In genomic region chr2:180228060-180228458, GRCm38 (mm10) we compare ENCODE assay signal across 7 mouse cellular contexts. TPM values are rescaled to one million over a fixed set of nuclear protein-coding genes. Genes with fewer than 3 reads are reported as not detected.
A peak's percentile ranks its signal among the peaks of the same experiment; 100 is the strongest.
DNase-seq lines count a peak whose midpoint lies in the region; ATAC-seq lines count a peak whose summit lies in the region.

No protein-coding gene starts in this region.

- H3K36me3 ChIP-seq in heart, embryonic 15.5 days = no peaks in the 10 kb centered on the region
- H3K36me3 ChIP-seq in midbrain, embryonic 10.5 days = no peaks in the 10 kb centered on the region
- H3K36me3 ChIP-seq in midbrain, embryonic 15.5 days (replicated peaks) = no peaks in the 10 kb centered on the region
- H3K36me3 ChIP-seq in intestine, embryonic 14.5 days (ENCODE audit: control insufficient read depth, insufficient read depth, low read length) = no peaks in the 10 kb centered on the region
- no peaks in the 10 kb centered on the region for H3K36me3 ChIP-seq in stomach, embryonic 15.5 days

- no peak for DNase-seq in heart, adult 18-20 months
- no peak for DNase-seq in midbrain, embryonic 10.5 days (ENCODE audit: low spot score)
- DNase-seq in intestine, embryonic 14.5 days (ENCODE audit: low spot score) = no peak
- DNase-seq in cerebellum, postnatal 25 days = no peak

- no peaks in the 10 kb centered on the region for H3K9me3 ChIP-seq in heart, embryonic 15.5 days (replicated peaks)
- H3K9me3 ChIP-seq in midbrain, embryonic 10.5 days (replicated peaks) = no peaks in the 10 kb centered on the region
- no peaks in the 10 kb centered on the region for H3K9me3 ChIP-seq in midbrain, embryonic 15.5 days
- no peaks in the 10 kb centered on the region for H3K9me3 ChIP-seq in intestine, embryonic 14.5 days (ENCODE audit: control insufficient read depth, low read length)
- no peaks in the 10 kb centered on the region for H3K9me3 ChIP-seq in stomach, embryonic 15.5 days

- peaks cover 74% of the 10 kb centered on the region for H3K4me1 ChIP-seq in heart, embryonic 15.5 days (replicated peaks)
- peaks cover 50% of the 10 kb centered on the region for H3K4me1 ChIP-seq in midbrain, embryonic 10.5 days
- H3K4me1 ChIP-seq in midbrain, embryonic 15.5 days = peaks cover 25% of the 10 kb centered on the region
- H3K4me1 ChIP-seq in intestine, embryonic 14.5 days (replicated peaks; ENCODE audit: control insufficient read depth, insufficient read depth, low read length) = peaks cover 37% of the 10 kb centered on the region
- peaks cover 46% of the 10 kb centered on the region for H3K4me1 ChIP-seq in stomach, embryonic 15.5 days

- peak overlapping the region; percentile 55 for H3K4me2 ChIP-seq in heart, embryonic 15.5 days
- H3K4me2 ChIP-seq in midbrain, embryonic 15.5 days = no peak overlapping the region
- H3K4me2 ChIP-seq in intestine, embryonic 14.5 days (ENCODE audit: low read length) = peak overlapping the region; percentile 46
- H3K4me2 ChIP-seq in stomach, embryonic 15.5 days = peak overlapping the region; percentile 52

- H3K4me3 ChIP-seq in heart, embryonic 15.5 days = no peak overlapping the region
- peak overlapping the region; percentile 39 for H3K4me3 ChIP-seq in midbrain, embryonic 10.5 days
- no peak overlapping the region for H3K4me3 ChIP-seq in midbrain, embryonic 15.5 days
- H3K4me3 ChIP-seq in intestine, embryonic 14.5 days (ENCODE audit: low read depth, low read length) = no peak overlapping the region
- no peak overlapping the region for H3K4me3 ChIP-seq in stomach, embryonic 15.5 days (replicated peaks)

- ATAC-seq in heart, embryonic 15.5 days (replicated peaks; ENCODE audit: insufficient number of reproducible peaks, insufficient read depth, low FRiP score, low read depth) = no peak
- ATAC-seq in midbrain, embryonic 15.5 days (replicated peaks) = no peak
- ATAC-seq in intestine, embryonic 14.5 days (replicated peaks; ENCODE audit: low FRiP score, low TSS enrichment, low read depth) = no peak
- no peak for ATAC-seq in stomach, embryonic 15.5 days (ENCODE audit: insufficient read depth, low FRiP score, low read depth)

- 48% methylated on average over 6 of the region's 6 CpGs for WGBS in heart, embryonic 15.5 days
- 41% methylated on average over 6 of the region's 6 CpGs for WGBS in midbrain, embryonic 10.5 days
- WGBS in midbrain, embryonic 15.5 days = 57% methylated on average over 6 of the region's 6 CpGs
- 48% methylated on average over 6 of the region's 6 CpGs for WGBS in intestine, embryonic 14.5 days
- 46% methylated on average over 6 of the region's 6 CpGs for WGBS in stomach, embryonic 15.5 days

- no peak overlapping the region for H3K9ac ChIP-seq in heart, embryonic 15.5 days
- H3K9ac ChIP-seq in midbrain, embryonic 15.5 days = no peak overlapping the region
- H3K9ac ChIP-seq in intestine, embryonic 14.5 days (ENCODE audit: low read length) = no peak overlapping the region
- no peak overlapping the region; the same call in 1 of the 2 replicates for H3K9ac ChIP-seq in stomach, embryonic 15.5 days

- H3K27ac ChIP-seq in heart, embryonic 15.5 days = peak overlapping the region; percentile 71
- H3K27ac ChIP-seq in midbrain, embryonic 10.5 days (replicated peaks) = peak overlapping the region; percentile 78
- H3K27ac ChIP-seq in midbrain, embryonic 15.5 days = no peak overlapping the region
- H3K27ac ChIP-seq in intestine, embryonic 14.5 days (ENCODE audit: low read depth) = no peak overlapping the region
- H3K27ac ChIP-seq in stomach, embryonic 15.5 days = peak overlapping the region; percentile 53; the same call in 1 of the 2 replicates

- peaks cover 12% of the 10 kb centered on the region for H3K27me3 ChIP-seq in heart, embryonic 15.5 days
- peaks cover 59% of the 10 kb centered on the region for H3K27me3 ChIP-seq in midbrain, embryonic 10.5 days (ENCODE audit: low read depth, poor library complexity, severe bottlenecking)
- peaks cover 37% of the 10 kb centered on the region for H3K27me3 ChIP-seq in midbrain, embryonic 15.5 days (replicated peaks)
- H3K27me3 ChIP-seq in intestine, embryonic 14.5 days (replicated peaks; ENCODE audit: control insufficient read depth, insufficient read depth, low read length) = 0 out of 2 replicates have a peak, but pooled peaks cover 3% of the 10 kb centered on the region
- peaks cover 8% of the 10 kb centered on the region; the same call in 1 of the 2 replicates for H3K27me3 ChIP-seq in stomach, embryonic 15.5 days (replicated peaks)

RNA-seq across cellular contexts. Expression of gene Lama5, which starts 2.4 kb away (rescaled TPM):
- 21.9 and 29.1 TPM in 2 replicates for polyA plus RNA-seq in heart, embryonic 15.5 days (2015; fragmentation: Nextera tagmentation; extraction: Ambion mirVana)
- 10 to 100 TPM; 72.2 to 78.5 TPM for total RNA-seq in heart, adult 18-20 months (2021)
- 5.3 and 6.4 TPM in 2 replicates for polyA plus RNA-seq in midbrain, embryonic 10.5 days (2016; fragmentation: Nextera tagmentation; extraction: Ambion mirVana)
- polyA plus RNA-seq in midbrain, embryonic 15.5 days (2015; fragmentation: Nextera tagmentation; extraction: Ambion mirVana) = 1.6 and 1.7 TPM in 2 replicates
- polyA plus RNA-seq in intestine, embryonic 14.5 days (2014; fragmentation: Nextera tagmentation; extraction: Ambion mirVana) = 63.7 and 65.1 TPM in 2 replicates
- 45.6 and 47.5 TPM in 2 replicates for polyA plus RNA-seq in stomach, embryonic 15.5 days (2015; fragmentation: Nextera tagmentation; extraction: Ambion mirVana)

RNA-seq across cellular contexts. Expression of gene Rps21, which starts 29.1 kb away (rescaled TPM):
- 259 and 352 TPM in 2 replicates for polyA plus RNA-seq in heart, embryonic 15.5 days (2015; fragmentation: Nextera tagmentation; extraction: Ambion mirVana)
- total RNA-seq in heart, adult 18-20 months (2021) = 100 to 1,000 TPM; 561 to 600 TPM
- 409 and 515 TPM in 2 replicates for polyA plus RNA-seq in midbrain, embryonic 10.5 days (2016; fragmentation: Nextera tagmentation; extraction: Ambion mirVana)
- 284 and 315 TPM in 2 replicates for polyA plus RNA-seq in midbrain, embryonic 15.5 days (2015; fragmentation: Nextera tagmentation; extraction: Ambion mirVana)
- polyA plus RNA-seq in intestine, embryonic 14.5 days (2014; fragmentation: Nextera tagmentation; extraction: Ambion mirVana) = 771 and 871 TPM in 2 replicates
- 516 and 531 TPM in 2 replicates for polyA plus RNA-seq in stomach, embryonic 15.5 days (2015; fragmentation: Nextera tagmentation; extraction: Ambion mirVana)

RNA-seq across cellular contexts. Expression of gene Cables2, which starts 45.2 kb away (rescaled TPM):
- polyA plus RNA-seq in heart, embryonic 15.5 days (2015; fragmentation: Nextera tagmentation; extraction: Ambion mirVana) = 8.4 and 10.5 TPM in 2 replicates
- 10 to 100 TPM; 10.9 TPM for total RNA-seq in heart, adult 18-20 months (2021)
- polyA plus RNA-seq in midbrain, embryonic 10.5 days (2016; fragmentation: Nextera tagmentation; extraction: Ambion mirVana) = 12.1 and 14.0 TPM in 2 replicates
- 31.3 and 32.0 TPM in 2 replicates for polyA plus RNA-seq in midbrain, embryonic 15.5 days (2015; fragmentation: Nextera tagmentation; extraction: Ambion mirVana)
- 17.1 and 20.3 TPM in 2 replicates for polyA plus RNA-seq in intestine, embryonic 14.5 days (2014; fragmentation: Nextera tagmentation; extraction: Ambion mirVana)
- 14.5 and 15.2 TPM in 2 replicates for polyA plus RNA-seq in stomach, embryonic 15.5 days (2015; fragmentation: Nextera tagmentation; extraction: Ambion mirVana)

RNA-seq across cellular contexts. Expression of gene Adrm1, which starts 56.8 kb away (rescaled TPM):
- polyA plus RNA-seq in heart, embryonic 15.5 days (2015; fragmentation: Nextera tagmentation; extraction: Ambion mirVana) = 123 and 139 TPM in 2 replicates
- 10 to 100 TPM; 84.0 to 86.8 TPM for total RNA-seq in heart, adult 18-20 months (2021)
- polyA plus RNA-seq in midbrain, embryonic 10.5 days (2016; fragmentation: Nextera tagmentation; extraction: Ambion mirVana) = 270 and 277 TPM in 2 replicates
- polyA plus RNA-seq in midbrain, embryonic 15.5 days (2015; fragmentation: Nextera tagmentation; extraction: Ambion mirVana) = 205 and 213 TPM in 2 replicates
- 159 TPM in 2 replicates for polyA plus RNA-seq in intestine, embryonic 14.5 days (2014; fragmentation: Nextera tagmentation; extraction: Ambion mirVana)
- polyA plus RNA-seq in stomach, embryonic 15.5 days (2015; fragmentation: Nextera tagmentation; extraction: Ambion mirVana) = 141 and 172 TPM in 2 replicates

Comparison
In these comparisons a context has a peak if more than half of its experiments do, and no peak if none do; other contexts are left out.
1. H3K27ac ChIP-seq: peak in heart, embryonic 15.5 days (single experiment), midbrain, embryonic 10.5 days (single experiment) and stomach, embryonic 15.5 days (single experiment); none in midbrain, embryonic 15.5 days (single experiment) and intestine, embryonic 14.5 days (single experiment).